Mouse (Mus musculus): ENCODE results near the gene Gm21983.

DNA sequence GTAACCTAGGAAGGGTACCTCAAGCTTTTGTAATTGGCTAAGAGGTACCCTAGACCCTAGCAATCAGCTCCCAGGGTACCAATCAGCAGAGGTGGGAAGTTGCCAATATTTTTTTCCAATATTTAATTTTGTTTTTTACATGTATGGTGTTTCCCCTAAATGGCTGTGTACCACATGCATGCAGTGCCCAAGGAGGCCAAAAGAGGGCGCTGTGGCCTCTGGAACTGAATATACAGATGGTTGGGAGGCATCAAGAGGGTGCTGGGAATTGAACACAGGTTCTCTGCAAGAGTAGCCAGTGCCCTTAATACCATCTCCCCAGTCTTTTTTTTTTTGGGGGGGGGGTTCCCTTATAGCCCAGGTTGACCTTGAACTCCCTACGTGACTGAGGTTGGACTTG, 49.5 kb downstream of the Gm21983 start:
- TF ChIP-seq CTCF (IDR thresholded peaks at IDR 0.05; ENCODE audit: extremely low read depth, insufficient read depth, low read length) = no peak
- TF ChIP-seq POLR2A (IDR thresholded peaks at IDR 0.05; ENCODE audit: extremely low read depth, insufficient read depth, low read length) = no peak
